Comparison of ENCODE assay signal across 15 mouse cellular contexts in genomic region chr15:12732613-12733012, GRCm38 (mm10).
"Had no signal": no experiment of that assay in that cellular context is flagged by ENCODE, and none has a peak within 500 bp of the region (broad histone marks: within the 10 kb centered on the region; RNA-seq: fewer than 3 reads in every experiment).

No protein-coding gene starts in this region.

- H3K4me2 ChIP-seq: limb, embryonic 15.5 days; liver, embryonic 12.5 days; lung, embryonic 14.5 days; neural tube, embryonic 15.5 days had no signal

- DNase-seq: kidney, postnatal 36 days; layer of hippocampus, adult 9-11 months; layer of hippocampus, postnatal 36 days; lung, embryonic 14.5 days; lung, postnatal 10 days; lung, postnatal 4 days; midbrain, embryonic 14.5 days; right cerebral cortex, adult 18-20 months; right cerebral cortex, postnatal 25 days; thymus, postnatal 36 days had no signal

- ATAC-seq: liver, embryonic 12.5 days had no signal

- H3K27me3 ChIP-seq: limb, embryonic 15.5 days had no signal

- H3K27ac ChIP-seq: limb, embryonic 15.5 days; liver, embryonic 12.5 days; midbrain, embryonic 10.5 days; neural tube, embryonic 15.5 days had no signal

- H3K36me3 ChIP-seq: limb, embryonic 15.5 days; liver, embryonic 12.5 days; midbrain, embryonic 10.5 days; neural tube, embryonic 15.5 days had no signal

- H3K4me1 ChIP-seq: liver, embryonic 12.5 days; midbrain, embryonic 10.5 days had no signal

- H3K9ac ChIP-seq: limb, embryonic 15.5 days; liver, embryonic 12.5 days; lung, embryonic 14.5 days; neural tube, embryonic 15.5 days had no signal

- H3K9me3 ChIP-seq: limb, embryonic 15.5 days; liver, embryonic 12.5 days; midbrain, embryonic 10.5 days; neural tube, embryonic 15.5 days had no signal

- H3K4me3 ChIP-seq: limb, embryonic 15.5 days; liver, embryonic 12.5 days; midbrain, embryonic 10.5 days; myocyte; neural tube, embryonic 15.5 days had no signal
